Mouse (Mus musculus) midbrain, embryonic 12.5 days (tissue): ENCODE measurements around the gene Igsf8. TPM values are rescaled to one million over a fixed set of nuclear protein-coding genes. Genes with fewer than 3 reads are reported as not detected.

Experiments used
- ATAC-seq: fragments of 200-750 bp; cut with Nextera tagmentation; 2 replicates; pipeline ENCODE4 v1.8.0; 2017; ENCODE audit warnings: low read depth, moderate TSS enrichment, moderate library complexity; ENCODE audit not compliant: low FRiP score
- H3K27ac ChIP-seq: fragments of 300-500 bp; sonication (generic); replicated peaks from 2 replicates; pipeline ENCODE4 v1.5.1; 2016; ENCODE audit warnings: mild to moderate bottlenecking
- H3K27me3 ChIP-seq: fragments of 300-500 bp; sonication (generic); 2 replicates; pipeline ENCODE4 v1.6.1; 2016; ENCODE audit warnings: mild to moderate bottlenecking
- H3K36me3 ChIP-seq: fragments of 300-500 bp; sonication (generic); 2 replicates; pipeline ENCODE4 v1.6.1; 2016
- H3K4me1 ChIP-seq: fragments of 300-500 bp; sonication (generic); 2 replicates; pipeline ENCODE4 v1.6.1; 2016
- H3K4me2 ChIP-seq: fragments of 300-500 bp; sonication (generic); replicated peaks from 2 replicates; pipeline ENCODE4 v1.6.1; 2016; ENCODE audit warnings: mild to moderate bottlenecking, moderate library complexity
- H3K4me3 ChIP-seq: fragments of 300-500 bp; sonication (generic); 2 replicates; pipeline ENCODE4 v1.5.1; 2016; ENCODE audit warnings: mild to moderate bottlenecking
- H3K9ac ChIP-seq: fragments of 300-500 bp; sonication (generic); replicated peaks from 2 replicates; pipeline ENCODE4 v1.6.1; 2016; ENCODE audit warnings: mild to moderate bottlenecking, moderate library complexity
- H3K9me3 ChIP-seq: fragments of 300-500 bp; sonication (generic); 2 replicates; pipeline ENCODE4 v1.6.1; 2016; ENCODE audit warnings: mild to moderate bottlenecking
- WGBS: fragments of 180-500 bp; shearing (Covaris S2); methylation state at CpG from one replicate; pipeline ENCODE4 v1.1.7; 2016; 5-methylcytosine and 5-hydroxymethylcytosine counted together
- polyA plus RNA-seq: library from polyadenylated mRNA; unstranded; fragments of >200 nt; fragmentation: Nextera tagmentation; extraction: Ambion mirVana; gene quantifications from 2 replicates; pipeline ENCODE4 v1.2.1, GENCODE M21; 2016

Gene Igsf8
- polyA plus RNA-seq, 1 experiment from 2014 or later = 106 TPM

DNA sequence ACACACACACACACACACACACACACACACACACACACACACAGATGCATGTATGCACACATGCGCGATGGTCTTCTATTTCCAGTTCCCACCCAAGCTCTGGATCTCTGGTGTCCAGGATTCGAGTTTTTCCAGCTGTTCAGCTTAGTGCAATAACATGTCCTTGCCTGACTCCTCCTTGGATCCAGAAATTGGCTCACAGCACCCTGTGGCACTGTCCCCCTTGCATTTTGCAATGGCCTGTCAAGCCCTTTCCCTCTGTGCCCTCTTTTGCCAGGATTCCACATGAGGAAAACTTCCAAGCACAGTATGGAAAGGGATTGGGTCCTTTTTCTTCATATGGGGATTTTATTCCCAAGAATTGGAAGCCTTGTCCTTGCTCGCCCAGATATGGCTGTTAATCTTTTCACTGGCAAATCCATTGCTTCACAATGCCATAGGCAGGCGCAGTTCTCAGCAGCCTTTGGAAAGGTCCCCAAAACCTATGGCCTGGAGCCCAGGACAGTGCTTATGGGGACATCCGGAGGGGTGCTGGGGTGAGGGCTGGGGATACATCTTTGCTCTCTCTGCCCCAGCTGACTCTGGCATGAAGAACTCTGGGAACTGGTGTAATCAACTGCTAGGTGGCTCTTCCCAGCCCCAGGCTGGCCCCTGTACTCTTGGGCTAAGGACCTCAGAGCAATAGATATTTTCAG, 35.5 kb downstream of the Igsf8 start:
- peaks cover 39% of the 10 kb centered on the region for H3K27me3 ChIP-seq
- 81% methylated on average over 6 of the region's 6 CpGs for WGBS
- H3K4me3 ChIP-seq = no peak overlapping the region
- peaks cover 45% of the 10 kb centered on the region for H3K4me1 ChIP-seq
- no peak for ATAC-seq
- 0 out of 2 replicates have a peak overlapping the region, but pooled peaks have one; percentile 2 for H3K9ac ChIP-seq
- no peaks in the 10 kb centered on the region for H3K36me3 ChIP-seq
- peak overlapping the region; percentile 34; the same call in 1 of the 2 replicates for H3K4me2 ChIP-seq
- no peaks in the 10 kb centered on the region for H3K9me3 ChIP-seq
- no peak overlapping the region; the same call in 1 of the 2 replicates for H3K27ac ChIP-seq

DNA sequence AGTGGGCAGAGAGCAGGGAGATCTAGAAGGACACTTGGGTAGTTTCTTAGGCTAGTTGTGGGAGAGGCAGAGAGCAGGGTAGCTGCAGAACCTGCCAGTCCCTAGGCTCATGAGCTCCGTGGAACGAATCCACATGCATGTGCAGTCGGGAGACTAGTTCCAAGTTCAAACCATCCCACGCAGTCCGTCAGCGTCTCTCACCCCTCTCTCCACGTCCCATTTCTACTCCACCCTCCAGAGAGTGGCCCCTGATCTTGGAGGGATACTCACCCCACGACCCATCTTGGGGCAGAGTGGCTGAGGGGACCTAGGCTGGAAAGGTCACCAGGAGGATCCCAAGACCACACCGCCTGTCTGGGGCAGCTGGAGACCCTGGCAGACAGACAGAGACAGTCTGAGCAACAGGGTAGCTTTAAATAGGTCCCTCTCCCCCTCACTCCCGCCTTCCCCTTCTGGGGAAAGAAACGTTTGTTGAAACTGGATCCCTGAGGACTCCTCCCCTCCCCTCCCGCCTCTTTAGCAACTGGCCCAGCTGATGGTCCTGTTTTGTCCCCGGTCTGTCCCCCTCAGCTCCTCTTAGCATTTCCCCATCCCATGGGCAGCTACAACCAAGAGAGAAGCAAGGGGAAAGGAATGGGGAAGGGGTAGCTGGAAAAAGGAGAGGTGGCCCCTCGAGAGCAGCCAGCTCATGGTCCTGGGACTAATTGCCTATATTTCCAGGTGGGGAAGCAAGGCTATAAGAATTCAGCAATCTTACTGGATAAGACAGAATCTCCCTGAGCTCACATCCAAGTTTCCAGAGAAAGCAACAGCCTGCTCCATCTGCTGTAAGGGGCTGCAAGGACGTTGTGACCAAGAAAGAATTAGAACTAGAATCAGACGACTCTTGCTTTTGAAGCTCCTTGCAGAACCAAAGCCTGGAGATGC, 36.4 kb downstream of the Igsf8 start, which contains the start of gene Atp1a2:
Atp1a2 (minus strand) TSS at position 454 of the 927 bp plus-strand sequence.
- H3K27ac ChIP-seq = 0 out of 2 replicates have a peak within 1 kb of the TSS, but pooled peaks have one; percentile 26
- H3K9ac ChIP-seq = 0 out of 2 replicates have a peak within 1 kb of the TSS, but pooled peaks have one; percentile 2
- peaks cover 51% of the 10 kb centered on the region for H3K4me1 ChIP-seq

DNA sequence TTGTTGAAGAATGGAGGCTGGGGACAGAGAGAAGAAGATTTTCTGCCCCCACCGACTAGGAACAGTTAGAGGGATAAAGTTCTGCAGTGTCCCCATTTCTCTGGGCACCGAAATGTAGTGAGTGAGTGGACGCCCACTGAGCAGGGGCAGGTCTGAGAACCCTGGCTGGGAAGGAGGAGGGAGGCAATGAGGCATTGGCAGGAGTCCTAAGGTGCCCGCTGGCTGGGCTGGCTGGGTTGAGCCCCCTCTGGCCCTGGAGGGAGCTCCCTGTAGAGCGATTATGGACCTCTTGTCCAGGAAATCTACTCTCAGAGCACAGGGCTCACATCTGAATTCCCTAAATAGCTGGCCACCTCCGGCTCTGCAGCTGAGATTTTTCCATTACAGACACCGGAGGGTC, 38.1 kb downstream of the Igsf8 start:
- Histone ChIP-seq H3K27ac (no peak overlapping the region), H3K36me3 (no peaks in the 10 kb centered on the region), H3K4me3 (no peak overlapping the region), H3K27me3 (peaks cover 39% of the 10 kb centered on the region), H3K9ac (no peak overlapping the region), H3K4me1 (peaks cover 55% of the 10 kb centered on the region), H3K9me3 (no peaks in the 10 kb centered on the region), H3K4me2 (no peak overlapping the region)
- WGBS = 48% methylated on average over 7 of the region's 7 CpGs
- no peak for ATAC-seq

More for the DNA sequence above, 36.4 kb downstream of the Igsf8 start, which contains the start of gene Atp1a2:
- no peaks in the 10 kb centered on the region for H3K36me3 ChIP-seq
- no peak within 1 kb of the TSS for H3K4me3 ChIP-seq
- H3K9me3 ChIP-seq = no peaks in the 10 kb centered on the region
- WGBS = 13% methylated on average over 16 of the region's 16 CpGs
- peaks cover 39% of the 10 kb centered on the region for H3K27me3 ChIP-seq
- peak; percentile 28; the same call in 1 of the 2 replicates for ATAC-seq
- peak within 1 kb of the TSS; percentile 34 for H3K4me2 ChIP-seq

DNA sequence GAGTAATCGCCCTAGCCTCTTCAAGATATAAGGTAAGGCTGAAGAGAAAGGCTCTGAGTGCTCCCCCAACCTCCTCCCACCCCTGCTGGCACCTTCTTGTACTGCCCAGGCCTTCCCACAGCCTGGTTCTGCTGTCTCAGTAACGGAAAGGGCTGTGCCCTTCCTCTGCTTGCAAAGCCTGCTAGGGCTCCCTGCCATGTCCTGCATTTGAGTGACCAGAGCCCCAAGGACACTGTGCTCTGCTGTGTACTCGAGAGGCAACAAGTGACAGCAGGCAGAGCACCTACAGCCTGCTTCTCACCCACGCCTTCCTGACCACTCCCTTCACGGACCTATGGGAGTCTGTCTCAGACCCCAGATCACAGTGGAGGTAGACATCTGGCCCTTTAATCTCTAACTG, 38.8 kb downstream of the Igsf8 start:
- Histone ChIP-seq H3K36me3 (no peaks in the 10 kb centered on the region), H3K4me3 (no peak overlapping the region), H3K4me1 (peaks cover 48% of the 10 kb centered on the region), H3K4me2 (no peak overlapping the region), H3K27ac (no peak overlapping the region), H3K9me3 (no peaks in the 10 kb centered on the region), H3K27me3 (peaks cover 39% of the 10 kb centered on the region), H3K9ac (no peak overlapping the region)
- no peak for ATAC-seq
- 64% methylated on average over 5 of the region's 5 CpGs for WGBS

DNA sequence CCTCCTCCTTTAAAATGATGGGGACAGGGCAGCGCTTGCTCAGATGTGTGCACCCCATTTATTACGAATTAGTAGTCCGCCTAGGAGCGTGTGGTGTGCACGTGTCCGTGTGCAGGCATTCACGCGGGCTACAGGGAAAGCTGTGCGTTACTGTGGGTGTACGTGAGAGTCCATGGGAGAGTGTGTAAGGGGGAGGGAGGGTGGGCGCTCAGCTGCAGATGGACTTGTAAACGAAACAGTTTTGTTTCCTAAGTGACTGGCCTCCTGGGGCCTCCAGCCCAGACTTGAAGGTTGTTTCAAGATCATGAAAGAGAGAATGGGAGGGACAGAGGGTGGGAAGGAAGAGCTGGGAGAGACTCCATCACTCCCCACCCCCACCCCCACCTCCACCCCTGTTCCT, 39.7 kb downstream of the Igsf8 start:
- 44% methylated on average over 12 of the region's 12 CpGs for WGBS
- Histone ChIP-seq H3K4me3 (no peak overlapping the region), H3K9ac (no peak overlapping the region), H3K36me3 (no peaks in the 10 kb centered on the region), H3K9me3 (no peaks in the 10 kb centered on the region), H3K4me1 (peaks cover 39% of the 10 kb centered on the region), H3K27ac (no peak overlapping the region), H3K4me2 (no peak overlapping the region), H3K27me3 (peaks cover 38% of the 10 kb centered on the region)
- ATAC-seq = peak; percentile 38

DNA sequence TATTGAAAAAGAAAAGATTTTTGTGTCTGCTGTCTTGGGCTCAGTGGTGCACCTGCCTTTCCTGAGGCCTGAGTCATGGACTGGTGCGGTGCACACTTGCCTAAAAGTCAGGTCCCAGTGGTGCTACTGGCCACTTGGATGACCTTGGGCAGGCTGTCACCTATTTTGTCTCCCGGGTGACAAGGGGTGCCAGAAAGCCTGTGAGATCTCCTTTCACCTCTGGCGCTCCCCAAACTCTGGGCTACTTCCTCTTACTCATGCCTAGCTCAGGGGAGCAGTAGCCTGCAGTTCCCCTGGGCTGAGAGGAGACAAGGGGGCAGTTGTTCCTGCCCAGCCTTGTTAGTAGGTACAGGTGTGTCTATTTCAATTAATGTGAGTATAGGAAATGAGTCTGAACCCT, 40.9 kb downstream of the Igsf8 start:
- no peak overlapping the region for H3K4me3 ChIP-seq
- WGBS = 44% methylated on average over 3 of the region's 3 CpGs
- H3K9me3 ChIP-seq = no peaks in the 10 kb centered on the region
- H3K4me1 ChIP-seq = peaks cover 32% of the 10 kb centered on the region
- no peak overlapping the region for H3K9ac ChIP-seq
- H3K36me3 ChIP-seq = no peaks in the 10 kb centered on the region
- no peak overlapping the region for H3K27ac ChIP-seq
- ATAC-seq = no peak
- H3K4me2 ChIP-seq = no peak overlapping the region
- H3K27me3 ChIP-seq = peaks cover 27% of the 10 kb centered on the region; the same call in 1 of the 2 replicates

DNA sequence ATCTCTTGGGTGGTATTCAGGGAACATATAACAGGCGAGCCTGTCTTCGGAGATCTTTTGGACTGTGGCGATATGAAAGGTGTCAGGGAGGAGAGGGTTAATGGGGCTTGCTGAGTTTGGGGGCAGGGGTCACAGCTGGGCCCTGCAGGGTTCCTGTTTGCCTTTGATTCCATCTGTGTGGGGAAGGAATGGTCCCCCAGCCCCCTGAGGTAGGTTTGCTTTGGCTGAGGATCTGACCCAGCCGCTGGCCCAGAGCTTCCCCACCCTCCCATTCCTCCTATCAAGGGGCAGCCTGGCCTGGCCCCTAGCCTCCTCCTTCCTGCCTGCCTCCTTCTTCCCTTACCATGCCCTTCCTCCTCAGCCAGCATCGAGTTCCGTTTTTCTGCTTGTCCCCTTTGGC, 41.4 kb downstream of the Igsf8 start:
- Histone ChIP-seq H3K9me3 (no peaks in the 10 kb centered on the region), H3K27ac (no peak overlapping the region), H3K36me3 (no peaks in the 10 kb centered on the region), H3K9ac (no peak overlapping the region), H3K4me3 (no peak overlapping the region), H3K27me3 (peaks cover 26% of the 10 kb centered on the region; the same call in 1 of the 2 replicates), H3K4me1 (peaks cover 30% of the 10 kb centered on the region), H3K4me2 (peak overlapping the region; percentile 7; the same call in 1 of the 2 replicates)
- 5% methylated on average over 6 of the region's 6 CpGs for WGBS
- no peak for ATAC-seq

DNA sequence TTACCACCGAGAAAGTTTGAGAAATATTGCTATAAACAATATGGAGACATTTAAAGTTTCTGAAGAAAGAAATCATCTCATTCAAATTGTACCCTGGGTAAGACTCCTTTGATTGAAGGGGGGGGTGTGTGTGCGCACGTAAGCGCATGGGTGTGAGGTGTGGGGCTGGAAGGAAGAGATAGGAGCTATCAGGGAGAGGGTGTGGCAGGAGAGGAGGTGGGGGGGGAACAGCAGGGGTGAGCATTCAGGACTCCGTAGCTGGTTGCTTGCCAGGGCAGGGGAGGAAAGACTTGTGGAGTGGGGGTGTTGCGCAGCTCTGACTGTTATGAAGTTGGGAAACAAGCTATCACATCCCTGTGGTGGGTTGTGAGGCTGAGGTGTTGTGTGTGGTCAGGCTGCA, 43.0 kb downstream of the Igsf8 start:
- Histone ChIP-seq H3K36me3 (no peaks in the 10 kb centered on the region), H3K9ac (no peak overlapping the region), H3K9me3 (no peaks in the 10 kb centered on the region), H3K27ac (no peak overlapping the region), H3K4me3 (no peak overlapping the region), H3K27me3 (peaks cover 22% of the 10 kb centered on the region; the same call in 1 of the 2 replicates), H3K4me1 (peaks cover 35% of the 10 kb centered on the region), H3K4me2 (no peak overlapping the region)
- WGBS = 73% methylated on average over 6 of the region's 6 CpGs
- no peak for ATAC-seq

DNA sequence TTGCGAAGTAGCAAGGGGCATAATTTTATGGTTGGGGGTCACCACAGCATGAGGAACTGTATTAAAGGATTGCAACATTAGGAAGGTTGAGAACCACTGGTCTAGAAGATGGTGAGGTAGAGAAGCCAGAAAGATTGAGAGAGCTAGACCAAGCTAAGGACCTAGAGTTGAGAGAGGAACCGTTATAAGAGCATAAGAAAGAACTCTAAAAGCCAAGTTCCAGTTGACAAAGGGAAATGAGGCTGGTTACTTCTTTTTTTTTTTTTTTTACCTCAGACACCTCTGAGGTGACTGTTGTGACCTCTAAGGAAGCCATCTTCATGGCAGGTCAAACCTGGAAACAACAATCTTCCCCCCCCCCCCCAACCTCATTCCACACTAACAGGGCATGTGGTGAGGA, 43.7 kb downstream of the Igsf8 start:
- 95% methylated on average over 2 of the region's 2 CpGs for WGBS
- Histone ChIP-seq H3K9me3 (no peaks in the 10 kb centered on the region), H3K4me1 (peaks cover 41% of the 10 kb centered on the region), H3K27me3 (0 out of 2 replicates have a peak, but pooled peaks cover 15% of the 10 kb centered on the region), H3K4me2 (no peak overlapping the region), H3K4me3 (no peak overlapping the region), H3K27ac (no peak overlapping the region), H3K9ac (no peak overlapping the region), H3K36me3 (no peaks in the 10 kb centered on the region)
- no peak for ATAC-seq

DNA sequence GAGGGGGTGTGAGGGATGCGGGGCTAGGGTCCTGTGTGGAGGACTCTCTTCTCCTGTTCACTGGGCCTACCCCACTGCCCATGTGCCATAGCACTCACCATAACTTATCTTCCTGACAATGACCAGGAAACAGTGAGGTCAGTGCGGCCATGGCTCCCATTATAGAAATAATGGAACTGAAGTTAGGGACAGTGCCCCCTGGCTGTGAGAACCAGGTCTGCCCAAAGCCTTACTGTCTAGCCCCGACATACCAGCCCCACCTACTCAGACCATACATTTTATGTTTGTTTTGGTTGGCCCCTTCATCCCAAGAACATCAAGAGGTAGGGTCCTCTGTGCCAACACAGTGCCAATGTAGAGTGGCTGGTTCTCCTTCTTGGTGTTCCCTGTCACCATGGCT, 44.2 kb downstream of the Igsf8 start:
- Histone ChIP-seq H3K9me3 (no peaks in the 10 kb centered on the region), H3K27ac (no peak overlapping the region), H3K27me3 (0 out of 2 replicates have a peak, but pooled peaks cover 10% of the 10 kb centered on the region), H3K4me3 (no peak overlapping the region), H3K9ac (no peak overlapping the region), H3K4me2 (no peak overlapping the region), H3K36me3 (no peaks in the 10 kb centered on the region), H3K4me1 (peaks cover 44% of the 10 kb centered on the region)
- no peak for ATAC-seq
- 72% methylated on average over 3 of the region's 3 CpGs for WGBS

DNA sequence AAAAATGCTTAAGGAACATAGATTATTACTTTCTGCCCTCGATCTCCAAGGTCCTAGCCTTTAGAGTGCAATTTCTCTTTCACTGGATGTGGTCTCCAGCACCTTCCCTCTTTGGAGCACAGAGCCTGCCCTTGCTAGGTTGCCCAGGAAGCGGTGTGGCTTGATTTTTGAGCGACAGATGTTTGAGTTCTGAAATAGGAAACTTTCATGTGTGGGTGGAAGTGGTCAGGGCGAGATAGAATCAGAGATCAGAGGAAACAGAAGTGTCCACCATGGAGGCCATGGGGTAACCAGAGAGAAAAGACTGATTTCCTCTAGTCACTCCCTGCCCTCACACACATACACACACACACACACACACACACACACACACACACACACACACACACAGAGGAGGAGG, 44.8 kb downstream of the Igsf8 start:
- Histone ChIP-seq H3K4me3 (no peak overlapping the region), H3K4me2 (no peak overlapping the region), H3K27ac (no peak overlapping the region), H3K4me1 (peaks cover 44% of the 10 kb centered on the region), H3K36me3 (no peaks in the 10 kb centered on the region), H3K9me3 (no peaks in the 10 kb centered on the region), H3K9ac (no peak overlapping the region), H3K27me3 (peaks cover 8% of the 10 kb centered on the region)
- WGBS = 88% methylated on average over 4 of the region's 4 CpGs
- no peak for ATAC-seq

DNA sequence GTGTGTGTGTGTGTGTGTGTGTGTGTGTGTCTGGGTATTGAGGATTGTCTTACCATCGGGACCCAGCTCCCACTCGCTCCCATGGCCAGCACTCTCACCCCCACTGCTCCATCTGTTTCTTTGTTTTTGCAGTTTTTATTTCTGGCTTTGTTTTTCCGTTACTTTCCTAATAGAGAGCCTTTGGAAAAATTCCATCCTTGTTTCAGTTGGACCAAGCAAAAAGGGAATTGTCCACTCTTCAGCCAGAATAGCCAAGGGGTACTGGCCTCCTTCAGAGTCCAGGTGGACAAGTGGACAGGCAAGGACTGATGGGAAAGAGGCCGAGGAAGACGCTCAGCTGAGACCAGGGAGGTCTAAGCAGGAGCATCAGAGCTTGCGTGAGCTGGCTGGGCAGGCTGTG, 45.4 kb downstream of the Igsf8 start:
- H3K4me1 ChIP-seq = peaks cover 44% of the 10 kb centered on the region
- 76% methylated on average over 6 of the region's 6 CpGs for WGBS

More for the DNA sequence above, 45.4 kb downstream of the Igsf8 start:
- H3K27me3 ChIP-seq = peaks cover 7% of the 10 kb centered on the region
- H3K4me2 ChIP-seq = no peak overlapping the region
- no peak overlapping the region for H3K27ac ChIP-seq
- no peaks in the 10 kb centered on the region for H3K36me3 ChIP-seq
- H3K9me3 ChIP-seq = no peaks in the 10 kb centered on the region
- H3K4me3 ChIP-seq = no peak overlapping the region
- ATAC-seq = no peak
- H3K9ac ChIP-seq = no peak overlapping the region
